Mouse (Mus musculus) heart, postnatal 0 days (tissue): Measurements from ENCODE around the gene Ccna2. TPM values are rescaled to one million over a fixed set of nuclear protein-coding genes. Genes with fewer than 3 reads are reported as not detected.

Experiments used
- ATAC-seq: fragments of 200-750 bp; cut with Nextera tagmentation; 2 replicates; pipeline ENCODE4 v1.8.0; 2017; ENCODE audit warnings: low read depth, moderate number of reproducible peaks, moderate library complexity; ENCODE audit not compliant: insufficient read depth
- DNase-seq: peaks from one replicate; pipeline ENCODE4 v3.0.0-alpha.2; 2016; ENCODE audit warnings: low spot score
- H3K27ac ChIP-seq: fragments of 300-500 bp; sonication (generic); 2 replicates; pipeline ENCODE4 v1.5.1; 2014; ENCODE audit warnings: low read depth, mild to moderate bottlenecking
- H3K27me3 ChIP-seq: fragments of 300-500 bp; sonication (generic); 2 replicates; pipeline ENCODE4 v1.6.1; 2014; ENCODE audit warnings: low read length, mixed read lengths; ENCODE audit not compliant: control insufficient read depth, insufficient read depth
- H3K36me3 ChIP-seq: fragments of 300-500 bp; sonication (generic); replicated peaks from 2 replicates; pipeline ENCODE4 v1.6.1; 2014; ENCODE audit warnings: low read length, mixed read lengths; ENCODE audit not compliant: control insufficient read depth, insufficient read depth
- H3K4me1 ChIP-seq: fragments of 300-500 bp; sonication (generic); 2 replicates; pipeline ENCODE4 v1.6.1; 2014; ENCODE audit warnings: antibody characterized with exemption; ENCODE audit not compliant: control insufficient read depth, insufficient read depth
- H3K4me2 ChIP-seq: fragments of 300-500 bp; sonication (generic); 2 replicates; pipeline ENCODE4 v1.6.1; 2014; ENCODE audit warnings: low read depth, mild to moderate bottlenecking, low read length, moderate library complexity
- H3K4me3 ChIP-seq: fragments of 300-500 bp; sonication (generic); 2 replicates; pipeline ENCODE4 v1.5.1; 2014; ENCODE audit warnings: low read depth, low read length
- H3K9ac ChIP-seq: fragments of 300-500 bp; sonication (generic); replicated peaks from 2 replicates; pipeline ENCODE4 v1.6.1; 2014; ENCODE audit warnings: low read depth, low read length, mixed read lengths
- H3K9me3 ChIP-seq: fragments of 300-500 bp; sonication (generic); replicated peaks from 2 replicates; pipeline ENCODE4 v1.6.1; 2016; ENCODE audit warnings: low read length; ENCODE audit not compliant: control insufficient read depth
- CTCF ChIP-seq: IDR thresholded peaks from 2 replicates; pipeline ENCODE4 v1.5.1; 2016; ENCODE audit warnings: antibody characterized with exemption, control low read depth, low read depth
- EP300 ChIP-seq: IDR thresholded peaks from 2 replicates; pipeline ENCODE4 v1.6.1; 2016; ENCODE audit warnings: antibody characterized with exemption, low read depth
- WGBS: fragments of 180-500 bp; shearing (Covaris S2); extraction: QIAGEN DNeasy Blood & Tissue Kit; methylation state at CpG from one replicate; pipeline ENCODE4 v1.1.7; 2014; 5-methylcytosine and 5-hydroxymethylcytosine counted together
- polyA plus RNA-seq: library from polyadenylated mRNA; unstranded; fragments of >200 nt; fragmentation: Nextera tagmentation; extraction: Ambion mirVana; gene quantifications from 2 replicates; pipeline ENCODE4 v1.2.1, GENCODE M21; 2015
- total RNA-seq: library from RNA; depleted of rRNA; stranded (reverse); fragments of >200 nt; gene quantifications from 2 replicates; pipeline ENCODE4 v1.2.3, GENCODE M21; 2014; ENCODE audit warnings: low replicate concordance; rRNA removed

Gene Ccna2
- total RNA-seq (172 and 290 TPM in 2 replicates), polyA plus RNA-seq (41.9 and 44.0 TPM in 2 replicates)

GRCm38 (mm10) chr3:36571827-36572378, at the start of gene Ccna2:
Gene Ccna2 (minus strand): TSS chr3:36572150.
- ATAC-seq (peak; percentile 100), DNase-seq (peak; percentile 97)
- Histone ChIP-seq H3K36me3 (peaks cover 20% of the 10 kb centered on the region), H3K4me3 (peak within 1 kb of the TSS; percentile 92), H3K4me2 (peak within 1 kb of the TSS; percentile 99), H3K4me1 (peaks cover 23% of the 10 kb centered on the region), H3K27ac (peak within 1 kb of the TSS; percentile 83), H3K9me3 (no peaks in the 10 kb centered on the region), H3K27me3 (no peaks in the 10 kb centered on the region), H3K9ac (peak within 1 kb of the TSS; percentile 83)
- WGBS, result under 1% methylated on average over 54 of the region's 60 CpGs
- TF ChIP-seq EP300, result 0 out of 2 replicates have a peak, but pooled peaks have one; percentile 34
- TF ChIP-seq CTCF, result peak; percentile 75

DNA sequence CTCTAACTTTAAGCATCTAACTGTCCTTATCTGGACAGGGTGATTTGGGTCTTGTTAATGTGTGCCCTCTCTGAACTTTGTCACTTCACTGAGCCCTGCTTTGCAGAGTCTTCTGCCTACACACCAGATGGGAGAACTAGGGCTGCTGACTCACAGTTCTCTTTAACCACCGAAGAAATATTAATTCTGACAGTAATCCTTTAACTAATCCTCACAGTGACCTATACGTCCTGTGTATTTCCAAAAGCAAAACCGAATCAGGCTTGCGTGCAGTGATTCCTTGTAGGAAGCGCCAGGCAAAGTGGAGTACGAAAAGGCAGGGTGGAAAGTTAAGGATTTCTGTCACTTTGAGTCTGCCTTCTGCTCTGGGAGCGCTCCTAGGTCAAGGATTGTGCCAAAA, 46.2 kb upstream of the Ccna2 start:
- ATAC-seq (no peak), DNase-seq (no peak)
- TF ChIP-seq CTCF, result no peak
- TF ChIP-seq EP300, result no peak
- WGBS, result 72% methylated on average over 7 of the region's 7 CpGs
- no peaks in the 10 kb centered on the region for H3K27me3 ChIP-seq
- H3K27ac ChIP-seq, result no peak overlapping the region
- no peaks in the 10 kb centered on the region for H3K9me3 ChIP-seq
- H3K4me2 ChIP-seq, result no peak overlapping the region
- no peaks in the 10 kb centered on the region for H3K36me3 ChIP-seq
- no peak overlapping the region for H3K9ac ChIP-seq
- no peak overlapping the region for H3K4me3 ChIP-seq
- no peaks in the 10 kb centered on the region for H3K4me1 ChIP-seq

DNA sequence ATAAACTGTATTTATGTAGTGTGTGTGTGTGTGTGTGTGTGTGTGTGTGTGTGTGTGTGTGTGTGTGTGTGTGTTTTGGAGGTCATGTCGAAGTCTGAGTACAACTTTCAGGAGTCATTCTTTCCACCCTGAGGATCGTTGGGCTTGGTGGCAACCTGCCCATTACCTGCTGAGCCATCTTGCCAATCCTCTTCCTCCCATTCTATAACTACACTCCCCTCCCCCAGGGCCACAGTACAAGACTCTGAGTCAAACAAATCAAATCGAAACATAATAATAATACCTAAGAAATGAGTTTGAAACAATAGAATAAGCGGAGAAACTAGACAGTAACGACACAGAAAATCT, 41.9 kb upstream of the Ccna2 start:
- Histone ChIP-seq H3K36me3 (no peaks in the 10 kb centered on the region; the same call in 1 of the 2 replicates), H3K27ac (no peak overlapping the region), H3K4me2 (peak overlapping the region; percentile 86), H3K9ac (no peak overlapping the region), H3K4me3 (0 out of 2 replicates have a peak overlapping the region, but pooled peaks have one; percentile 69), H3K9me3 (no peaks in the 10 kb centered on the region), H3K27me3 (no peaks in the 10 kb centered on the region), H3K4me1 (peaks cover 8% of the 10 kb centered on the region; the same call in 1 of the 2 replicates)
- TF ChIP-seq CTCF (no peak), EP300 (no peak)
- WGBS, result 61% methylated on average over 5 of the region's 5 CpGs
- ATAC-seq (no peak), DNase-seq (no peak)

DNA sequence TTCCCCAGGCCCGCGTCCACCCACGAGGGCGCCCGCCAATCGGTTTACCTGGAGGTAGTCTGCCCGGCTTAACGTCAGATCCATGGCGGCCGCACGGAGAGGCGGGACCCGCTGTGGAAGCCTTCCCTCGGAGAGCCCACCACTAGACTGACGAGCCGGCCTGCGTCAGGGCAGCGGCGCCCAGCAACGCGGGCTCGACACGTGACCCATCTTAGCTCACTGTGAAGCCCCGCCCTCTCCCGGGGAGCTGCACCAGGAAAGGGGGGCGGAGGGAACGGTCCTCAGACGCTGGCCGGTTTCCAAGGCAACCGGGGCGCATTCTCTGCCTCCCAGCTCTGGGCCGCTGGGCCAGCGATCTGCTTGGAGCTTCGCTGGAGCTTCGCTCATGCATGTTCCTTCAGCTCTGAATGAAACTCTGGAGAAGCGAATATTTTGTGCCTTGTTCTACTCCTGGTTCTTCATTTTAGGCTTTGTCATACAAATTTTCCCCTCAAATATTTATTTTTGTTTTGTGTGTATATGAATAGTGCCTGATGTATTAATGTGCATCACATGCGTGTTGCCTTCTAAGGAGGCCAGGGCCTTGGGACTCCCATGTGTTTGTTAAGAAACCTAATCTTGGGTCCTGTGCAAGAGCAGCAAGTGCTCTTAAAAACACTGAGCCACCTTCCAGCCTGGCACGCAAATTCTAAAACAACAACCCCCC, 41.4 kb upstream of the Ccna2 start, which contains the start of gene Bbs7:
Bbs7 (minus strand) TSS at position 276 of the 706 bp plus-strand sequence.
- Histone ChIP-seq H3K27me3 (no peaks in the 10 kb centered on the region), H3K9me3 (no peaks in the 10 kb centered on the region), H3K4me2 (peak within 1 kb of the TSS; percentile 86), H3K36me3 (no peaks in the 10 kb centered on the region; the same call in 1 of the 2 replicates), H3K9ac (peak within 1 kb of the TSS; percentile 58), H3K27ac (peak within 1 kb of the TSS; percentile 43; the same call in 1 of the 2 replicates), H3K4me3 (peak within 1 kb of the TSS; percentile 69), H3K4me1 (peaks cover 8% of the 10 kb centered on the region; the same call in 1 of the 2 replicates)
- DNase-seq, result peak; percentile 96
- 4% methylated on average over 38 of the region's 38 CpGs for WGBS
- peak; percentile 99 for ATAC-seq
- TF ChIP-seq EP300, result no peak
- no peak for TF ChIP-seq CTCF

- peak overlapping the region; percentile 58 for H3K9ac ChIP-seq
- 8% methylated on average over 6 of the region's 6 CpGs for WGBS
Observed at GRCm38 (mm10) chr3:36612687-36613086, 40.7 kb upstream of the Ccna2 start.

More at GRCm38 (mm10) chr3:36612687-36613086, 40.7 kb upstream of the Ccna2 start:
- Histone ChIP-seq H3K4me2 (peak overlapping the region; percentile 86), H3K4me3 (peak overlapping the region; percentile 69), H3K36me3 (no peaks in the 10 kb centered on the region; the same call in 1 of the 2 replicates), H3K4me1 (peaks cover 8% of the 10 kb centered on the region; the same call in 1 of the 2 replicates), H3K9me3 (no peaks in the 10 kb centered on the region), H3K27ac (peak overlapping the region; percentile 43; the same call in 1 of the 2 replicates), H3K27me3 (no peaks in the 10 kb centered on the region)
- DNase-seq (no peak), ATAC-seq (no peak)
- TF ChIP-seq CTCF (no peak), EP300 (no peak)
